Mouse (Mus musculus) ES-E14 (cell line): ENCODE data around the gene Kl. TPM values are rescaled to one million over a fixed set of nuclear protein-coding genes. Genes with fewer than 3 reads are reported as not detected.

Experiments
- DNase-seq: peaks from one replicate; pipeline ENCODE4 v3.0.0-alpha.2; 2013; ENCODE audit warnings: low read depth, low spot score
- H3K27ac ChIP-seq: 2 replicates; pipeline ENCODE4 v1.5.1; 2012; ENCODE audit warnings: low read depth, mild to moderate bottlenecking, low read length, moderate library complexity, mixed read lengths; ENCODE audit not compliant: poor library complexity, insufficient read depth, severe bottlenecking
- H3K36me3 ChIP-seq: 2 replicates; pipeline ENCODE4 v1.6.1; 2012; ENCODE audit warnings: mild to moderate bottlenecking, low read length, moderate library complexity, mixed read lengths; ENCODE audit not compliant: control insufficient read depth, poor library complexity, insufficient read depth, severe bottlenecking
- H3K4me1 ChIP-seq, 2 experiments: fragments of 150-350 bp in 1 of 2; sonication (generic) in 1 of 2; 2 replicates each; pipeline ENCODE4 v1.6.1; 2012; ENCODE audit warnings: low read length in 2 of 2, mild to moderate bottlenecking in 1 of 2, mixed read lengths in 1 of 2; ENCODE audit not compliant: control insufficient read depth in 2 of 2, insufficient read depth in 2 of 2, poor library complexity in 1 of 2
- H3K4me3 ChIP-seq, 2 experiments: fragments of 150-350 bp in 1 of 2; sonication (generic) in 1 of 2; 2 replicates each; pipeline ENCODE4 v1.5.1; 2012; ENCODE audit warnings: low read length in 2 of 2, low read depth in 1 of 2, mild to moderate bottlenecking in 1 of 2, mixed read lengths in 1 of 2; ENCODE audit not compliant: insufficient read depth in 1 of 2, poor library complexity in 1 of 2, severe bottlenecking in 1 of 2
- H3K9ac ChIP-seq: 2 replicates; pipeline ENCODE4 v1.6.1; 2012; ENCODE audit warnings: low read depth, mild to moderate bottlenecking, low read length, mixed read lengths; ENCODE audit not compliant: poor library complexity, insufficient read depth, severe bottlenecking
- H3K9me3 ChIP-seq: fragments of 150-350 bp; sonication (generic); 2 replicates; pipeline ENCODE4 v1.6.1; 2012; ENCODE audit warnings: low read depth, mild to moderate bottlenecking, low read length; ENCODE audit not compliant: control insufficient read depth, insufficient read depth
- CHD2 ChIP-seq: IDR thresholded peaks from 2 replicates; pipeline ENCODE4 v1.6.1; 2014; ENCODE audit warnings: mild to moderate bottlenecking, low read depth, low read length, inconsistent platforms
- HCFC1 ChIP-seq: IDR thresholded peaks from 2 replicates; pipeline ENCODE4 v1.6.1; 2012; ENCODE audit warnings: low read length, inconsistent platforms, borderline replicate concordance; ENCODE audit not compliant: insufficient read depth
- MAFK ChIP-seq: IDR thresholded peaks from 2 replicates; pipeline ENCODE4 v1.6.1; 2014; ENCODE audit warnings: mild to moderate bottlenecking, low read depth, low read length, inconsistent platforms; ENCODE audit not compliant: insufficient read depth
- ZC3H11A ChIP-seq: IDR thresholded peaks from 2 replicates; pipeline ENCODE4 v1.6.1; 2012; ENCODE audit warnings: low read depth, mild to moderate bottlenecking, inconsistent platforms, low read length, borderline replicate concordance
- ZNF384 ChIP-seq: IDR thresholded peaks from 2 replicates; pipeline ENCODE4 v1.6.1; 2012; ENCODE audit warnings: low read depth, low read length, inconsistent platforms
- in situ Hi-C, 2 experiments: fragments of 600-800 bp; cut with MboI; formaldehyde crosslinking; loops; one replicate each; pipeline ENCODE4 v1.15.1; 2025; ENCODE audit warnings: low sequenced_read_pairs in 2 of 2, inconsistent platforms in 1 of 2; ENCODE audit not compliant: unreplicated experiment in 2 of 2
- total RNA-seq: library from RNA; depleted of rRNA; stranded (reverse); fragments of 300-350 nt; gene quantifications from 2 replicates; pipeline ENCODE4 v1.2.3, GENCODE M21; 2012; rRNA removed

Kl gene
- total RNA-seq = 0.09 TPM in 1 of 2 replicates, not detected in the other

- TF ChIP-seq ZNF384 (no peak), CHD2 (no peak)
- peak within 1 kb of the TSS; percentile 9; the same call in 1 of the 2 replicates for H3K9ac ChIP-seq
- no peaks in the 10 kb centered on the region for H3K9me3 ChIP-seq
- DNase-seq = no peak
- H3K4me1 ChIP-seq = peaks cover 0 to 5% of the 10 kb centered on the region in 2 experiments; a peak in 1 of 4 replicates
- H3K27ac ChIP-seq = no peak within 1 kb of the TSS
- peak within 1 kb of the TSS; percentile 57 to 66 for H3K4me3 ChIP-seq
- H3K36me3 ChIP-seq = no peaks in the 10 kb centered on the region
- in situ Hi-C loops = no loop called here
These were observed at the start of gene Kl for GRCm38 (mm10) chr5:150952328-150952668. Kl (plus strand) TSS chr5:150952607.

GRCm38 (mm10) chr5:150906053-150907040 is 46.1 kb upstream of the Kl start:
- DNase-seq = no peak
- Histone ChIP-seq H3K9me3 (no peaks in the 10 kb centered on the region), H3K36me3 (no peaks in the 10 kb centered on the region), H3K4me3 (no peak overlapping the region), H3K4me1 (no peaks in the 10 kb centered on the region), H3K9ac (no peak overlapping the region), H3K27ac (no peak overlapping the region)
- TF ChIP-seq ZC3H11A = no peak
- no peak for TF ChIP-seq ZNF384
- in situ Hi-C loops = no loop called here

- H3K36me3 ChIP-seq = no peaks in the 10 kb centered on the region
- in situ Hi-C loops = no loop called here
- DNase-seq = no peak
- peaks cover 0 to 4% of the 10 kb centered on the region in 2 experiments; a peak in 2 of 4 replicates for H3K4me1 ChIP-seq
- no peak overlapping the region for H3K9ac ChIP-seq
- no peaks in the 10 kb centered on the region for H3K9me3 ChIP-seq
- TF ChIP-seq CHD2 (no peak), ZC3H11A (no peak), MAFK (no peak), ZNF384 (no peak), HCFC1 (no peak)
- H3K4me3 ChIP-seq = no peak overlapping the region
- H3K27ac ChIP-seq = no peak overlapping the region
These were observed 40.3 kb upstream of the Kl start for GRCm38 (mm10) chr5:150912156-150912555.

GRCm38 (mm10) chr5:150912656-150913055 is 39.8 kb upstream of the Kl start:
- TF ChIP-seq MAFK = no peak
- no peak for TF ChIP-seq ZNF384
- TF ChIP-seq HCFC1 = no peak
- no peak for TF ChIP-seq ZC3H11A
- no peak for TF ChIP-seq CHD2
- H3K36me3 ChIP-seq = no peaks in the 10 kb centered on the region
- peaks cover 0 to 4% of the 10 kb centered on the region in 2 experiments; a peak in 2 of 4 replicates for H3K4me1 ChIP-seq
- no peaks in the 10 kb centered on the region for H3K9me3 ChIP-seq
- H3K9ac ChIP-seq = no peak overlapping the region
- H3K4me3 ChIP-seq = no peak overlapping the region
- no peak overlapping the region for H3K27ac ChIP-seq
- in situ Hi-C loops = no loop called here
- DNase-seq = no peak
